Mouse (Mus musculus): ENCODE data around the gene Plekha1.

The Plekha1 gene

DNA sequence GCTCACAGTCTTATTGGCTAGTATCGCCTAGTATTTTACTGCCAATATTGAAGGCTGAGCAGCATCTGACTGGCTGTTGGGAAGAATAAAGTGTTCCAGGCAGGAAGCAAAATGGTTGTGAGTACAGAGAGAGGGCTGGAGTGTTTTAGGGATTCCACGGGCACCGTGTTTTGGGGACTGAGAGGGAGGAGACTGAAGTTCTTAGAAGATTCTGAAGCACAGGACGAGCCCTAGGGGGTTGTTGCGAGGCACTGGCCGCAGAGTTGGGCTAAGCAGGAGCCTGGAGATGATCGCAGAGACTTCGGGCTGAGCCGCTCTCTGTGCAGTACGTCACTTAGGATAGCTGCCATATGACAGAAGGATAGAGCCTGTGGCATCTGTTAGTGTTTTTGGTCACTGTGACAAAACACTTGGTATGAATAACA is 88.6 kb downstream of the Plekha1 start:
- DNase-seq (ENCODE audit: low spot score in 2 of 2), result no peak

DNA sequence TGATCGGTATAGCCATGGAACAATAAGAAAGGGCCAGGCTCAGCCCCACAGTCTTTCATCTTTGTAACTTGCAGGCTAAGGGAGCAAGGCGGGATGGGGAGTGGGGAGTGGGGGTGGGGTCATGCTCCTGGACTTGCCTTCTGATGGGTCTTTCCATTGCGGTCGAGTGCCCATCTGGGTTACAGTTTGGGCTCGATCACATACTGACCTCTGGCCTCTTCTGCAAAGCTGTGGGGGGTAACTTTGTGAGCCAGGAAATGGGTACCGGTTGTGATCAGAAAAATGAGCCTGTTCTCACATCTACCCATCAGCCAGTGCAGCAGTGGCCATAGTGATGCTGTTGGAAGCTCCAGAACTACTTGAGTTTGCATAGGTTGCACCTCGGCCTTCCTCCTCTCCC is 93.0 kb downstream of the Plekha1 start:
- no peak for DNase-seq (ENCODE audit: low spot score in 2 of 2)

DNA sequence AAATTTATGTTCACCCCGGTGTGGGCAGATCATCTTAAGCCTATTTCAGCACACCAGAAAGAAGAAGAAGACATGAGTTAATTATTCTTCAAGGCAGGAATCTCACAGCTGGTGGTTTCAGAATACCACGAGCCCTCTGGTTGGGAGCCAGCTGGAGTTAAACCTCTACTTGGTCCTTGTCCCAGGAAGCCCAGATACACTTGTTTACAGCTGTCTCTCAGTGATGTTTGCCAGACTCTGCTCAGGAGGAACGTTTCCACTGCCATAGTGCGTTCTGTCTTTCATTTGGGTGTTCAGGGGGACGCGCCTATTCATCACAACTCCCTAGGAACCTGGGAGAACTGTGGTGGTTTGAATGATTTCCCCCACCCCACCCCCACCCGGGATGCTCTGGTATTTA is 94.3 kb downstream of the Plekha1 start:
- DNase-seq (ENCODE audit: low spot score in 2 of 2), result peak; percentile 69 to 73

DNA sequence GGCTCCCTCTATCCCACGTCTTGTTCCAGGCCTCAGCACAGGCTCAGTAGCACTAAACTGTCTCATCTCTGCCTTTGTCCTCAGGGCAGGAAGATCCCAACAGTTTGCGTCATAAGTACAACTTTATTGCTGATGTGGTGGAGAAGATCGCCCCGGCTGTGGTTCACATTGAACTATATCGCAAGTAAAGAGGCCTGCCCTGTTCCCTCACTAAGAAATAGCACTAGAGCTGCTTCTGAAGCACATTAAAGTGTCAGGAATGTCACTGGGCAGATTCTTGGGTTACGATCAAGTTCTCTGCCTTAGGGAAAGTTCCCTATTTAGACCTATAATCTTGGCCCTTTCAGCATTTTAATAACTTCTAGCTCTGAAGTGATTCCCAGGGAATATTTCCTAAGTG is 95.9 kb downstream of the Plekha1 start:
- no peak for DNase-seq (ENCODE audit: low spot score in 2 of 2)
